Mouse (Mus musculus): ENCODE measurements at regions not wholly inside any gene's neighbourhood (a gene's known extent, or its start where the extent isn't known, plus 50 kb on each side); places are given as distances from the start of the nearest gene placed in this dataset.
"Not testable (repeated sequence)": the region's sequence is repeated elsewhere in the genome, so short reads cannot be mapped to it uniquely, and the experiment has no call there.

- H3K4me3 ChIP-seq; H3K4me1 ChIP-seq (ENCODE audit: control insufficient read depth, insufficient read depth, low read length); DNase-seq; H3K27ac ChIP-seq; H3K36me3 ChIP-seq (ENCODE audit: control insufficient read depth, insufficient read depth, low read length); intact Hi-C loops (cut with DNase I); H3K27me3 ChIP-seq (ENCODE audit: control insufficient read depth, insufficient read depth, low read length); H3K9ac ChIP-seq (ENCODE audit: low read depth, low read length); H3K79me2 ChIP-seq (replicated peaks; ENCODE audit: control insufficient read depth, insufficient read depth, low read length): not testable (repeated sequence)
- 0 out of 2 replicates have a peak, but pooled peaks have one; percentile 10 for TF ChIP-seq CTCF (IDR thresholded peaks at IDR 0.05)
- 13% methylated on average over 1 of the region's 1 CpGs for WGBS
These were observed 498.0 kb upstream of the Tacstd2 start for GRCm38 (mm10) chr6:68033608-68034007.

- no peak for DNase-seq
- WGBS: 48% methylated on average over 13 of the region's 13 CpGs
- no peak overlapping the region for H3K4me3 ChIP-seq
These were observed 495.1 kb upstream of the Tacstd2 start for GRCm38 (mm10) chr6:68030740-68031139.

More at GRCm38 (mm10) chr6:68030740-68031139, 495.1 kb upstream of the Tacstd2 start:
- Histone ChIP-seq H3K27me3 (ENCODE audit: control insufficient read depth, insufficient read depth, low read length) (no peaks in the 10 kb centered on the region), H3K36me3 (ENCODE audit: control insufficient read depth, insufficient read depth, low read length) (no peaks in the 10 kb centered on the region), H3K4me1 (ENCODE audit: control insufficient read depth, insufficient read depth, low read length) (no peaks in the 10 kb centered on the region), H3K9ac (ENCODE audit: low read depth, low read length) (no peak overlapping the region), H3K27ac (no peak overlapping the region), H3K79me2 (replicated peaks; ENCODE audit: control insufficient read depth, insufficient read depth, low read length) (no peaks in the 10 kb centered on the region)
- intact Hi-C loops (cut with DNase I): no loop called here
- no peak for TF ChIP-seq EP300 (IDR thresholded peaks at IDR 0.05; ENCODE audit: insufficient read depth, low read depth, low read length)
- no peak for TF ChIP-seq POLR2A (IDR thresholded peaks at IDR 0.05; ENCODE audit: insufficient read depth, low read depth, low read length)
- no peak for TF ChIP-seq CTCF (IDR thresholded peaks at IDR 0.05)
